Mouse (Mus musculus) neutrophil, adult 65 days (primary cell): ENCODE results near the gene Dst. TPM values are rescaled to one million over a fixed set of nuclear protein-coding genes. Genes with fewer than 3 reads are reported as not detected.

Experiments
- total RNA-seq: library from RNA; stranded (reverse); gene quantifications from 2 replicates; pipeline ENCODE4 v1.2.4, GENCODE M21; 2023

The Dst gene
- total RNA-seq, result 0.98 and 1.8 TPM in 2 replicates

DNA sequence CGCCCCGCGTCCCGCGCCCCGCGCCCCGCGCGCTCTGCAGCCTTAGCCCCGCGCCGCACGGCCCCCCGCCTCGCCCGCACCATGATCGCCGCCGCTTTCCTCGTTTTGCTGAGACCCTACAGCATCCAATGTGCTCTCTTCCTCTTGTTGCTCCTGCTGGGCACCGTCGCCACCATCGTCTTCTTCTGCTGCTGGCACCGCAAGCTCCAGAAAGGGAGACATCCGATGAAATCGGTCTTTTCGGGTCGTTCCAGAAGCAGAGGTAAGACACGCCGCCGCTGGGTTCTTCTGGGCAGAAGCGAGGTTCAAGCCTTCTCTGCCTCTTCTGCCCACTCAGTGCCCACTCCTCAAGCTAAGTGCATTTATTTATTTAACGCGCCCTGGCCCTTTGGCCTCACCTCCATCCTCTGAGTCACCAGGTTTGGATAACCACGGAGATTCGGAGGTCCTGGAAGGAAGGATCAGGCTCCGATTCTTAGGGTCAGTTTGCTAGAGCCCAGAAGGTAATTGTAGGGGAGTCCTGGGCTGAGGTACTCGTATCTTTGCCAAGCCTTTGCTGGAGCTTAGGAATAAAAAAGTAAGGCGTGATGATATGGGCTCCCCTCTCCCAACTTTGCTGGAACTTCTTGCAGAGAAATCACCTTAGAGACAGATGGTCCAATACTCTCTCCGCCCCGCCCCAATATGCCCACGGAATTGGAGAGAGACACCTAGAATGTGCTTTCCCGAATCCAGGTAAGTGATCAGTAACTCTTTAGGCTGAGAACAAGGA, at the start of gene Dst:
TSS of gene Dst (plus strand) at position 35 of the 772 bp plus-strand sequence.

GRCm38 (mm10) chr1:33907421-33908190, 419 bp upstream of the Dst start, which contains the start of gene Bend6:
Gene Bend6, minus strand, starts transcription at chr1:33907816.

Other genes with a start within 250 kb of the Dst start
- gene Prim2, start 238.4 kb upstream of the Dst start, total RNA-seq, result 14.1 and 16.2 TPM in 2 replicates
- gene Rab23, start 188.3 kb upstream of the Dst start, total RNA-seq, result 7.9 and 9.5 TPM in 2 replicates
- gene Bag2, start 150.4 kb upstream of the Dst start, total RNA-seq, result 0.91 and 2.2 TPM in 2 replicates
- 13.5 and 22.8 TPM in 2 replicates for gene Zfp451, start 93.6 kb upstream of the Dst start, total RNA-seq
- gene Bend6, start 409 bp upstream of the Dst start, total RNA-seq, result not detected in 2 replicates